Mouse (Mus musculus) urinary bladder, adult 2 months (tissue): ENCODE results near the gene Cdc37. TPM values are rescaled to one million over a fixed set of nuclear protein-coding genes. Genes with fewer than 3 reads are reported as not detected.
A peak's percentile ranks its signal among the peaks of the same experiment; 100 is the strongest.

ENCODE experiments used
- DNase-seq: peaks from one replicate; pipeline ENCODE4 v3.0.0; 2022; ENCODE audit warnings: low spot score
- polyA plus RNA-seq: library from polyadenylated mRNA; depleted of rRNA; stranded (reverse); fragments of >200 nt; gene quantifications from 2 replicates; pipeline ENCODE4 v1.2.3, GENCODE M21; 2012

The Cdc37 gene
- polyA plus RNA-seq, 1 experiment, result 198 TPM

- no peak for DNase-seq
Observed at GRCm38 (mm10) chr9:21135941-21136381, 13.8 kb downstream of the Cdc37 start.

GRCm38 (mm10) chr9:21135329-21135890, 14.4 kb downstream of the Cdc37 start:
- DNase-seq, result no peak

- no peak for DNase-seq
Observed at GRCm38 (mm10) chr9:21134595-21135328, 15.0 kb downstream of the Cdc37 start.

- no peak for DNase-seq
Observed at GRCm38 (mm10) chr9:21133064-21133707, 16.6 kb downstream of the Cdc37 start.

GRCm38 (mm10) chr9:21132102-21132775, 17.5 kb downstream of the Cdc37 start:
- DNase-seq, result no peak

GRCm38 (mm10) chr9:21131059-21131956, 18.5 kb downstream of the Cdc37 start, which contains the start of gene Tyk2:
Tyk2 (minus strand) TSS chr9:21131243.
- peak; percentile 75 for DNase-seq

GRCm38 (mm10) chr9:21126259-21126627, 23.5 kb downstream of the Cdc37 start:
- no peak for DNase-seq

- DNase-seq, result no peak
Observed at GRCm38 (mm10) chr9:21125502-21126258, 24.1 kb downstream of the Cdc37 start.

- no peak for DNase-seq
Observed at GRCm38 (mm10) chr9:21124837-21125236, 24.9 kb downstream of the Cdc37 start.

- DNase-seq, result no peak
Observed at GRCm38 (mm10) chr9:21121483-21121882, 28.3 kb downstream of the Cdc37 start.

GRCm38 (mm10) chr9:21117073-21117472, 32.7 kb downstream of the Cdc37 start:
- DNase-seq, result no peak

GRCm38 (mm10) chr9:21115105-21115504, 34.7 kb downstream of the Cdc37 start:
- DNase-seq, result no peak

GRCm38 (mm10) chr9:21114190-21114589, 35.6 kb downstream of the Cdc37 start:
- no peak for DNase-seq

- no peak for DNase-seq
Observed at GRCm38 (mm10) chr9:21113751-21114150, 36.0 kb downstream of the Cdc37 start.

- DNase-seq, result no peak
Observed at GRCm38 (mm10) chr9:21107607-21108237, 42.1 kb downstream of the Cdc37 start.

- DNase-seq, result no peak
Observed at GRCm38 (mm10) chr9:21105760-21106564, 43.8 kb downstream of the Cdc37 start.

- DNase-seq, result no peak
Observed at GRCm38 (mm10) chr9:21104814-21105213, 45.0 kb downstream of the Cdc37 start.

GRCm38 (mm10) chr9:21102076-21102475, 47.7 kb downstream of the Cdc37 start:
- no peak for DNase-seq

GRCm38 (mm10) chr9:21100447-21101161, 49.2 kb downstream of the Cdc37 start:
- no peak for DNase-seq
